Mouse (Mus musculus): ENCODE results near the gene Cacna2d3. TPM values are rescaled to one million over a fixed set of nuclear protein-coding genes. Genes with fewer than 3 reads are reported as not detected.

The Cacna2d3 gene
- total RNA-seq, 2 experiments from 2014 or later = not detected

DNA sequence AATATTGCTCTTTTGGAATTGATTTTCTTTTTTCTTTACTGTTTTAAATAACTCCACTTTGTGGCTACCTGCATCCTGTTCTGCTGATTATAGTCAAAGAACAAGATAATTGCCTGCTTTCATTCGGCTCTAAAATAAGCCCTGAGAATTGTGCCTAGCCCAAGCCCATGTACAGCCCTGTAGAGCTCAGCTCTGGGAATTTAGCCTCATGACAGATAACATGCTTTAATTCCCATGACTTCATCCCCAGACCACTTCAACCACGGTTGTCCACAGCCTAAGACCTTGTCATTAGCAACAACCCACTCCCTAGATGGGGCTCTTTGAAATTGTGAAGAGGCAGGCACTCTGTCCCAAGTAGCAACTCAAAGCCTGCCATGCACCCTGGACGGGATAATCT lies 762.6 kb downstream of the Cacna2d3 start:
- ATAC-seq (ENCODE audit: poor library complexity, severe bottlenecking) = no peak

DNA sequence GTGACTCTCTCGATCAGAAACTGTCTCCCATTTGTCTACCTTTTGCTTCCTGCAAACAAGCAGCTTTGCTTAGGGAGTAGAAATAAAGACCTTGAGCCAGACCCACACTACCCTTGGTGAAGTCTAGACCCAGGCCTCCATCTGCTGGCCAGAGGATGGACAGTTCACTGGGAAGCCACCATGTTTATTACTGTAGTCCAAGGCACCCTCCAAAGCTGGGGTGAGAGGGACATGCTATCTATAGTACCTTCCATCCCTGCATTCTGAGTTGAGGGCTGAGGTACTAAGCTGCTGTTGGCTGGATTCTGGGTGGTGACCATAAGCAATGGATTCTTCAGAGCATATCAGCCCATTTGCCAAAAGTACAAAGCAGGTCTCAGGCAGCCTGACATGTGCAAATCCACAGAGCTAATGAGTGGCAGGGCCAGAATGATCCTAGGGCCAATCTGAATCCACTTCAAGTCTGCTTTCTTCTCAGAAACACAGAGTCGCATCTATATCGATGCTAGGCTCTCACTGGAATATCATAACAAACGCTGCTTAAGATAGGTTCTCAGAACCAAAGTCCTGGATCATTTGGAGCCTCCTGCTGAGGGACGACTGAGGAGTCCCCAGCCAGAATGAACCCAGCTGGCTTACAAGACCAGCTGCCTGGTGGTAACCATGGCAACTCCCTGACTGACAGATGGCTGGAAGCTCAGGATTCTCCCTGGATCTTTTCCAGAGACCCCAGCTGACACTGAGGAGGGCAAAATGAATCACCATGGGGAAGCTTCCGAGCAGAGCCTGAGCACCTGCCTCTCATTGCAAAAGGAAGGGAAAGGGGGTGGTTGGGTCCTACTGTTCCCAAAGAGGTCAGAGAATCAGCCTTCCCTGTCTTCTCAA lies 763.3 kb downstream of the Cacna2d3 start:
- no peak for ATAC-seq (ENCODE audit: poor library complexity, severe bottlenecking)

DNA sequence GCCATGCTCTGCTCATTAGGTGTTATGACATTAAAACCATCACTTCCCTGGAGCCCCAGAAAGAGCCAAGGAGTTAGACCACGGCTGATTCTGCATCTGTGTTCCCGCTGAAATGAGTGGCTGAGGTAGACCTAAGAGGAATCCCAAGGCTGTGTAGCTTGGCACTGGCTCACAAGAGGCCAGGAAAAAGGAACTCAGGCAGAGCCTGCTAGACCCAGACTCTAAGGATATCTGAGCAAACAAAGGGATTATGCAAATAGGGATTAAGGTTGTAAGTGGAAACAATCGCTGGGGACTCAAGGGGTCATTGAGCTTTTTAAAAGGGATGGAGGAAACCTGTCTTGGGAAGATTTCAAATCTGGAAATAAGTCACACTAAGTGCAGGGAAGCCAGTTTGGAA lies 766.5 kb downstream of the Cacna2d3 start:
- ATAC-seq (ENCODE audit: poor library complexity, severe bottlenecking) = no peak

DNA sequence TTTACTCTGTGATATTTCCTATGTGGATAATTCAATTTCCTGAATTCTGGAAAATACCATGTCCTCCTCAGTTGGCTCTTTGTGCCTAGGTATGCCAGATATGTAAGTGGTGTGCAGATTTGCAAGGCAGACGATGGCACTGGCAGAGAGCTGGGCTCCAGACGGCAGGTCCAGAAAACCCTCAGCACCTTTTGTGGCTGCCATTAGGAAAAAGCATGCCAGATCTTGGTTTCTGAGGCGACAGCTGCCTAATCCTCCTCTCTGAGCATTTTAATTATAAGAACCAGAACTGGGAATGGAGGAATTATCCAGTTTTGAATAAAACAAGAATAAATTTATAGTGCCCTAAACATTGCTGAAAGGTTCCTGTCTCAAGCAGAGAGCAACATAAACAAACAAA lies 767.1 kb downstream of the Cacna2d3 start:
- no peak for ATAC-seq (ENCODE audit: poor library complexity, severe bottlenecking)

DNA sequence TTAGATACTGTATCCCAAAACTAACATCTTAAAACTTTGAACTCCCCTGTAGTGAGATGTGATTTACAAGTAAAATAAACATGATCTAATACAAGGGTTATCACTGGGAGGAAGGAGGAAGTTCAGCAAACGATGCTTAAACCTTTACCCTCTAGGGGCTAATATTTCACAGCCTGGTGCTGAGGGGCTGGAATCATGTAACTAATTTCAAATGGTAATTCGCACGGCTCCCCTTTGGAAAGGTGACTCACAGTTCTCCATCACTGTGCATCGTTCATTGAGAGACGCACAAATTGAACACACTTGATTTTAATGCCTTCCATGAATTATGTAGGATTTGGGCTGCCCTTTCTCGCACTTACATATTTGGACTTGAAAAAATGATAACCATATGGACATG lies 767.6 kb downstream of the Cacna2d3 start:
- ATAC-seq (ENCODE audit: poor library complexity, severe bottlenecking) = no peak

DNA sequence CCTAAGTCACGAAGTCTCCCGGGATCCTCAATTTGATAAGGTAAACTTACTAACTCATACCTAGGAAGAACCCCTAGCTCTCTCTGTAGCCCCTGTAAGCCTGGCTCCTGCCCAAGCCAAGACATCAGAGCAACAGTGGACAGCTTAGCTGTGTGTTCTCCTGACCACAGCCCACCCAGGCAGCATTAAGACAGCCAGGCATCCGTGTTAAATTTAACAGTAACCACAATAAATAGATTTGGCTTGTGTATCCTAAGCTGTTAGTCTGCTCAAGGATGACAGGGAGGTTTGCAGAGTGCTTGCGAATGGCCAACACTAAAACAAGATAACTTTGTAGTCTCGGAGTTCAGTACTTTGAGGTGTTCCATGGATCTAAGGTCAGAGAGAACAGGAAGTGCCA lies 768.3 kb downstream of the Cacna2d3 start:
- no peak for ATAC-seq (ENCODE audit: poor library complexity, severe bottlenecking)

DNA sequence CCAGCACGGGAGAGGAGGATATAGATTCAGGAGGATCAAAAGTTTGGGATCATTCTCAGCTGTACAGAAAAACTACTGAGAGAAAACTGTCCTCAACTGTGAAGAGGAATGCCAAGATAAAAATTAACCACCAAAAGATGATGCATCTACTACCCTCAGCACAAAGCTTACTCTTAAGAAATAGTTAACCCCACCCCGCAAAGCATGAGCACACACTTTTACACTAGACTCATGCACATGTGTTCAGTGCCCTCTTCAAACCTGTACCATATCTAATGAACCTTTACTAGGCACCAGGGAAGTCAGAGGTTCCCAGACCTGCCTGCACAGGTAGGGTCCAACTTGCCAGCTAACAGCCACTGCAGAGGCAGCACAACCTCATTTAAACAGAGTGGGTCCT lies 771.2 kb downstream of the Cacna2d3 start:
- no peak for ATAC-seq (ENCODE audit: poor library complexity, severe bottlenecking)

DNA sequence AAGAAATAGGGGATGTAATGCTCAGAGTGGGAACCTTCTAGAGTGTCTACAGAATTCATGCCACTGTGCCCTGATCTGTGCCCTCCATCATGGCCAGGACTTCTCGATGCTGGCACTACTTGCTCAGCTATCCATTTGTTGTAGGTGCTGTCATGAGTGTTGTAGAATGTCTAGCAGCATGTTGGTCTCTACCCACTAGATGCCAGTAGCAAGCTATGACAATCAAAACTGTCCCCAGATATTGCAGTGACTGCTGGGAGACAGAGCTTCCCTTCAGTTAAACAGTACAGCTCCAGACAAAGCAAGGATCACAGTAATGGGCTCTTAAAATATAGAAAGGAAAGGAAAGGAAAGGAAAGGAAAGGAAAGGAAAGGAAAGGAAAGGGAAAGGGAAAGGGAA lies 771.9 kb downstream of the Cacna2d3 start:
- no peak for ATAC-seq (ENCODE audit: poor library complexity, severe bottlenecking)

DNA sequence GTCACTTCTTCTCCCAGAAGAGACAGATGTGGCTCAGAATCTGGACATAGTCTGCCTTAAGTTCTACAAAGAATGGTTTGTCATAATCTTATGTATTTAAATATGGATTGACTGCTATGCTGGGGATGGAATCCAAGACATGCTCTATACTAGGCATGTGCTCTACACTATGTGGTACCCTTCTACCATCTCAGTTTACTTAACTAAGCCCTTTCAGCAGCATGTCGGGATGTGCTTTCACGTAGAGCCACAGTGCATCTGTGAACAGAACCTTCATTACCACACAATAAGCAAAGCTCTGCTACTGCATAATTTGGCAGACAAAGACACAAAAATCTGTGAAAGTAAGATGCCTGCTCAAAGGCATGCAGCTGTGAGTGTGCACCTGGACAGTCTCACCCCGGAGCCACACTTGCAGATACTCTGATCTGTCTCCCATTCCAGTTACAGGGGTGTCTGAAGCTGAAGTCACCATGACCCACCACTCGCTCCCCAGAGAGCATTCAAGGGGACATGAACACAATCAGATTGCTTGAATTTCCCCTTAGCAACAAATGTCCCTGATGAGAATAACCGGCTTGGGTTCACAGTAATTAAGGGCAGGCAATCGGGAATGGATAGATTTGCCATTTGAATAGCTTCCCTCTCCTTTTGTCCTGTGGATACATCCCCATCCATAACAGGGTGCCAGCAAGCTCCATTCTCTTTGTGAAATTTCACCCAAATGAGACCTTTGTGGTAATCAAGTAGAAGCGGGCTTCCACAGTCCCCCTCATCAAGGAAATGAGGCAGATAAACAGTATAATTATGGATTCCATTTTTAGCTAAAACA lies 773.4 kb downstream of the Cacna2d3 start:
- no peak for ATAC-seq (ENCODE audit: poor library complexity, severe bottlenecking)

DNA sequence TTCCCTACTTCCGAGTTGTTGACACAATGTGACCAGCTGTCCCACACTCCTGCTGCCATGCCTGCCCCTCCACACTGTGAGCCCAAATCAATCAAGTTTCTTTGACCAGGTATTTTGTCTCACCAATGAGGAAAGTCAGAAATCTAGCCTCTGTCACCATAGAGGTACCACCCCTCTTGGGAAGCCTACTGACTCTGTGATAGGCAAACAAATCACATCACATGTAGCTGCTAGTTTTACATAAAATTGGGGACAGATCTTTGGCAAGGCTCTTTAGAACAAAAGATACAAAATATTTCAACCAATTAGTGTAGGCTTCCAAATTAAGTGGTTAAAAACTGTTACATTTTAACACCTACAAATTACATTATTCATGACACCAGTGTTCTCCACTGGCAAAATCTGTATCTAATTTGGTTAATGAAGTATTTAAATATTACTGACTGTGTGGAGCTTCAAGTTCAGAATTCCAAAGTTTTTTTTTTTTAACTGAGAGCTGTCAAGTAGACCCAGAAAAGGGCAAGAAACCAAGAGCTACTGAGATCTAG lies 788.8 kb downstream of the Cacna2d3 start:
- ATAC-seq (ENCODE audit: poor library complexity, severe bottlenecking) = no peak

DNA sequence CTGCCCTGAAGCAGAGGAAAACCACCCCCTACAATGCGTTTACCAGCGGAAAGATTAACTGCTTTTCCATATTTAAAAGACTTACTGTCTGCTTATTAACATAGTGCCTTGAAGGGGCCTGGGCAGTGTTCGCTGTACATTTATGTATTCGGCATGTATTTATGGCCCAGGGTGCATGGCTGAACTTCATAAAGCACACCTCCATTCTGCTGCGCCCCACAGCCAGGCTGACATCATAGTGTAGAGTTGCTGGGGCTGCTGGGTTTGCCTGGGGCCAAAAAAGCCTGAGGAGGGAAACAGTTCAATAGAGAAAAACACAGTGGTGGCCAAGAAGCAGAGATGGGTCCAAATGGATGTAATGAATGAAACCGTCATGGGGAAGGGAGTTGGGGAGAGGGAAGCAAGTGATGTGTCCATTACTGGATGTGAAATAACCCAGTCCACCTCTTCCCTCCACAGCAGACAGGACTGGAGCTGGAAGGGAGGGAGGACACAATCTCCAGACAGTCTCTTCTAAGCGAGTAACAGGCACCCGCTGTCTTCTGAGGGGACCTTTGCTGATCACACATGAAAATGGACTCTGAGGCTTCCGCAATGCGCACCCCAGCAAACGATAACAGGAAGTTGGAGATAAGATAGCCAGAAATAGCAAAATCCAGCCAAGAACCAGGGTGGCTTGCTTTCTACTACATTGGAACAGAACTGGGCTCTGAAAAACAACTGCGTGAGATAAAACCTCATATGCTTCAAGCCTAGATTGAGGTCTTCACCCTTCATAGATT lies 798.3 kb downstream of the Cacna2d3 start:
- ATAC-seq (ENCODE audit: poor library complexity, severe bottlenecking) = no peak

DNA sequence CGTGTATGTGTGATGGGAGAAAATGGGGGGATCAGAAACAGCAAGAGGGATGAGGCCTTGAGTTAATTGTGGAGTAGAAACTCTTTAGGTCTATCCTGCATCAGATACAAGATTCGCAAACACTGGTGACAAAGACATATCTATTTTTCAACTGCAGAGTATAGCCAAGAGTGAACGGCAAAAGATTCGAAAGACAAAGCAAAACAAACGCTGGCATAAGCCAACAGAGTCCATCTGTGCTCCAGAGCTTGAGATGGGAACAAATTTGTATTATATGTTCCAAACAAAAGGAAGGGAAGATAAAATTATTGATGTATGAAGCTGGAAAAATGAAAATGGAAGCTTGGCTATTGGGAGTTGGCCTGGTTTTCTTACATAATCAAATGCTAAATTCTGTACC lies 802.8 kb downstream of the Cacna2d3 start:
- no peak for ATAC-seq (ENCODE audit: poor library complexity, severe bottlenecking)

DNA sequence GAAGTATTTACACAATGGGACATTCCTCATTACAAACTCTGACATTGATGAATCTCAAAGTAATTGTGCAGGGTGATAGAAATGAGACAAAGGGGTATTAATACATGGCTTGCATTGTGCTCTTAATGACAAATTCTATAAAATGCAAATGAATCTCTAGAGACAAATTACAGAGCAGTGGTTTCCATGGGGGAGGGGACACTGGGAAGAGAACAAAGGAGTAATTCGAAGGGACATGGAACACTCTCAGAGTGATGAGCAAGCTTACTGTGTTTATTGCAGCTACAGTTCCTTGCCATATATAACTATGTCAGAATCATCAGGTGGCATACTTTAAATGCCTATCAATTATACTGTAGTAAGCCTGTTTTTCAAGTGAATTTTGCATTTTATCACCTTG lies 806.7 kb downstream of the Cacna2d3 start:
- no peak for ATAC-seq (ENCODE audit: poor library complexity, severe bottlenecking)

DNA sequence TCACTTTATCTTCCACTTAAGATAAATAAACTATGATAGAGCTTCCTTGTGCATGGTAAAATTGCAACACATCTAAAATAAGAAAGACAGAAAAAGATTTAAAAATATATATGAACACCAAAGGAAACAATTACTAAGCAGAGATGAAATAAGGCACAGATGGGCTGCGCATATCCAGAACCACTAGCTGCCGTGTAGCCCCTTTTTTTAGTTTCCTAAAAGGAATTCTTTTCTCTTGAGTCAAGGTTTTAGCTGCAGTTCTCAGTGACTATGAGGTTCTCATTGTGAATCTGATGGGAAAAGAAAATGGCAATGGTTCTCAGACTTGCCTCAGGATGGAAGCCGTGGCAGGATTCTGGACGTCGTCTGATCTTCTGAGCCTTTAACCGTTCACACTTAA lies 814.0 kb downstream of the Cacna2d3 start:
- ATAC-seq (ENCODE audit: poor library complexity, severe bottlenecking) = no peak

DNA sequence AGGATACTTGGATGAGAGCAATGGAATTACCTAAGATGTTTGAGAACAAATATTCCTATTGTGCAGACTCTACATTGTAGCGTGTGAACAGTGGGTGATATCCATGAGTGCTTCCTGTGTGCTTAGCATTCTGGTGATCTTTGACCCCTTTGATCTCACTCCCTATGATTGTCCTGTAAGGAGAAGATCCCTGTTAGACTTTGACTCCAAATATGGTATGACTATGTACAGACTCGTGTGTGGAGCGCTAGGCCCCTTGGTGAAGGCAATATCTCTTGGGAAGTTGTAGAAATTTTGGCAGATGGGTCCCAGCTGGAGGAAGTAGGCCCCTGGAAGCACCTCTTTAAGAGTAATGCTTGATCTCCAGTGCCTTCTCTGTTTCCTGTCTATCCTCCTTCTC lies 829.1 kb downstream of the Cacna2d3 start:
- no peak for ATAC-seq (ENCODE audit: poor library complexity, severe bottlenecking)

DNA sequence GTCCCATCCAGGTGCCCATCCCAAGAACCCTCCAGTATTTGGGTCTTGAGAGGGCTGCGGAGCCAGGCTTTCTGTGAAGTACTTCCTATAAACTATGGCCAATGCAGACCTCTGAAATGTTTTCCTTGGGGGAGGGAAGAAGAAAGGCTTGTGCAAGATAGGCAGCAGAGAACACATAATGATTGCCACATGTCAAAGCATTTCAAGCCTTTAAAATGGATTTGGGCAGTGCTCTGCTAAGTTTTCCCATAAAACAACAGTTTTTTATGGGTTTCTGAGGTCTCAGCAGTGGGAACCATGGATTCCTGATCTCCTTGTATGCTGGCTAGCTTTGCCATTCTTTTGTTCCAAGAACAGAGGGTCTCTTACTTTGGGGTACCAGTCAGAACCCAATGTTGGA lies 834.3 kb downstream of the Cacna2d3 start:
- no peak for ATAC-seq (ENCODE audit: poor library complexity, severe bottlenecking)

DNA sequence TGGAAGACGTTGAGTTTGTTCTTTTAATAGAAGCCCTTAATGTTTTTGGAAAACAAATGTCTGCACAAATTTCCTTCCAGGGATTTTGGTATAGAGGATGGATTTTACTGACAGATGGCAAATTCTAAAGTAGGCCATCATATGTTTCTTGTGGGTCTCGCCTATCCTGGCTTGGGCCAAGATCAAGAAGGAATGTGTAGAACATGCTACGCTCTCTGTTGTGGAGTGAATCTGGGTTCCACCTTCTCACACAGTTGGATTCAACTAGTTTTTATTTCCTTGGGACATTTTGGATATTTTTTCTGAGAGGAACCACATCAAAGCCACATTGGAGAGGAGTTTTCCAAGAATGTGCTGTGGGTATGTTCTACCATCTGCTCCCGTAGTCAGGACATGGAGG lies 835.0 kb downstream of the Cacna2d3 start:
- ATAC-seq (ENCODE audit: poor library complexity, severe bottlenecking) = no peak

DNA sequence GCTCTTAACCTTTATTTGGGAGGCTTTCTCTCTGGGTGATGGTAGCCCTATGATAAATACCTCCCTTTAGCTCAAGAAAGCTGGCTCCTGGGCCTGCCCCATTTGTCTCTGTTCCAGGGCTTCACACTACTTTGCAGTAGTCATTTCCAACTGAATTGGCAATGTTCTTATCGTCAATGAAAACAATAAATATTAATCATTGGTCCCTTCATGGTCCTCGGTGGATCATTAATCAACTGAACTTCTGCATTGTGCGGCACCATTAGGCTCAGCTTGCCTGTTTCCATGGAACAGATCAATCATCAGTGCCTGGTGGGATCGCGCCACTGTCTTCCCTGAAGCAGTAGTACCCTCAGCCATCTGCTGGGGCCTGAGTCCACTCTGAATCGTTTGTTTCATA lies 850.7 kb downstream of the Cacna2d3 start:
- no peak for ATAC-seq (ENCODE audit: poor library complexity, severe bottlenecking)

DNA sequence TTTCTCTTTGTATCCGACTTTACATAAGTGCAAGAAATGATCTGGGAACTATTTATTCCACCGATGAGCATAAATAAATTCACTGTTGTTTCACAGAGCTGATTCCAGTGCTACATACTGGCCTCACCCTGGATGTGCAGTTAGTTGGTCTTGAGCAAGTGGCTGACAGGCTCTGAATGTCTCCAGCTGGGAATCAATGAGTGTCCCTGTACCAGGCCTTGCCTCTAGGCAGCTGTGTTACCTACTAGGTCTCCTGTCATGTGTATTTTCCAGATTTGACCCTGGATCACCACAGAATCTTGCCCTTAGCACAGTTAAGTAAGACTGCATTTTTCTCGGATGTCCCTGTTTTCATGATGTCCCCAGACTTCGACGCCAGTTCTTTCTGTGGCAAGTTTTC lies 851.3 kb downstream of the Cacna2d3 start:
- no peak for ATAC-seq (ENCODE audit: poor library complexity, severe bottlenecking)

DNA sequence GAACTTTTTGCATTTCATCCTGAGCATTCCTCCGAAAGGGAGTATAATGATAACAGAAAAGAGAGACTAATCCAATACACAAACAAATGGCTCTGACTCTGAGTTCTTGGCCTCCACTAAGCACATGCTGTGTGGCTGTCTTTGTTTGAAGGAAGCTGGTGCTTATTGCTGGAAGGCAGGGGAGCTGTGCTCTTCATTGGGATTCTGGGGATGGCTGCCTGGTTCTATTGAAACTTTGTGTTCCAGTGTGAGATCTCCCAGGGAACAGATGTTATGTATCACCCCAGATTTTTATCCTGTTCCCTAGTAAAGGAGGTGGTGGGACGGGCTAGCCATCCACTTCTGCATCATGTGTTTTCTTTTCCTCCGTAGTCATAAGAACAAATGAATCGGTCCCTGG lies 856.7 kb downstream of the Cacna2d3 start:
- ATAC-seq (ENCODE audit: poor library complexity, severe bottlenecking) = no peak

DNA sequence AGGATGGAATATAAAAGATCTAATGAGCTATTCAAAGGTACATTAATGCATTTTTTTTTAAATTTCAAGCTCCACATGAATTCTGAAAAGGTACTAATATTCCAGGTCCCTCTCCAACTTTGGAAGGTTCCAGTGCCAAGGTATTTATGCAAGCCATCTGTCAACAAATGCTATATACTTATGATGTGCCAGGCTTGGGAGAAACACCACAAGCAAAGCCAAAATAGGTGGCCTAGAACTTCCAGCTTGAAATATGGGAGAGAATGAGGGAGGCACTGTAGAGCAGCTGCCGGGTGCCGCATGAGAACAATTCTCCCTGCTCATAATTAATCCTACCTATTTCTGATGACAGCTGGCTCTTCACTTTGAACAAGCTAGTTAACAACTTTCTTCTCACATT lies 860.5 kb downstream of the Cacna2d3 start:
- no peak for ATAC-seq (ENCODE audit: poor library complexity, severe bottlenecking)
